Mouse (Mus musculus): ENCODE data around the gene Rcn3. TPM values are rescaled to one million over a fixed set of nuclear protein-coding genes. Genes with fewer than 3 reads are reported as not detected.
A peak's percentile ranks its signal among the peaks of the same experiment; 100 is the strongest.

Gene Rcn3
- polyA plus RNA-seq, 1 experiment from 2014 or later = 176 TPM

- Histone ChIP-seq H3K36me3 (ENCODE audit: control insufficient read depth, insufficient read depth, low read length) (no peaks in the 10 kb centered on the region), H3K4me3 (ENCODE audit: low read depth, low read length) (no peak overlapping the region), H3K9ac (ENCODE audit: low read length) (no peak overlapping the region), H3K4me2 (replicated peaks; ENCODE audit: low read depth) (no peak overlapping the region), H3K9me3 (ENCODE audit: control insufficient read depth, low read length) (no peaks in the 10 kb centered on the region), H3K27me3 (ENCODE audit: control insufficient read depth, insufficient read depth, low read length) (no peaks in the 10 kb centered on the region), H3K4me1 (replicated peaks; ENCODE audit: control insufficient read depth, insufficient read depth) (0 out of 2 replicates have a peak, but pooled peaks cover 4% of the 10 kb centered on the region), H3K27ac (replicated peaks) (no peak overlapping the region)
- TF ChIP-seq EP300 (optimal IDR thresholded peaks at IDR 0.05) (no peak), CTCF (IDR thresholded peaks at IDR 0.05; ENCODE audit: low read depth) (no peak)
- 66% methylated on average over 14 of the region's 14 CpGs for WGBS
- peak; percentile 14 for DNase-seq (ENCODE audit: low spot score)
- ATAC-seq (ENCODE audit: low FRiP score, low TSS enrichment) = no peak
Observed at GRCm38 (mm10) chr7:45056329-45056971, 35.6 kb downstream of the Rcn3 start.

- Histone ChIP-seq H3K27ac (replicated peaks) (peak overlapping the region; percentile 97), H3K4me2 (replicated peaks; ENCODE audit: low read depth) (peak overlapping the region; percentile 99), H3K4me1 (replicated peaks; ENCODE audit: control insufficient read depth, insufficient read depth) (0 out of 2 replicates have a peak, but pooled peaks cover 4% of the 10 kb centered on the region), H3K27me3 (ENCODE audit: control insufficient read depth, insufficient read depth, low read length) (no peaks in the 10 kb centered on the region), H3K9me3 (ENCODE audit: control insufficient read depth, low read length) (no peaks in the 10 kb centered on the region), H3K36me3 (ENCODE audit: control insufficient read depth, insufficient read depth, low read length) (peaks cover 3% of the 10 kb centered on the region; the same call in 1 of the 2 replicates), H3K4me3 (ENCODE audit: low read depth, low read length) (peak overlapping the region; percentile 83), H3K9ac (ENCODE audit: low read length) (peak overlapping the region; percentile 70)
- DNase-seq (ENCODE audit: low spot score) (peak; percentile 97), ATAC-seq (ENCODE audit: low FRiP score, low TSS enrichment) (peak; percentile 96)
- WGBS = under 1% methylated on average over 33 of the region's 33 CpGs
- TF ChIP-seq EP300 (optimal IDR thresholded peaks at IDR 0.05) (no peak), CTCF (IDR thresholded peaks at IDR 0.05; ENCODE audit: low read depth) (no peak)
Observed at GRCm38 (mm10) chr7:45053931-45054510, 38.0 kb downstream of the Rcn3 start.

DNA sequence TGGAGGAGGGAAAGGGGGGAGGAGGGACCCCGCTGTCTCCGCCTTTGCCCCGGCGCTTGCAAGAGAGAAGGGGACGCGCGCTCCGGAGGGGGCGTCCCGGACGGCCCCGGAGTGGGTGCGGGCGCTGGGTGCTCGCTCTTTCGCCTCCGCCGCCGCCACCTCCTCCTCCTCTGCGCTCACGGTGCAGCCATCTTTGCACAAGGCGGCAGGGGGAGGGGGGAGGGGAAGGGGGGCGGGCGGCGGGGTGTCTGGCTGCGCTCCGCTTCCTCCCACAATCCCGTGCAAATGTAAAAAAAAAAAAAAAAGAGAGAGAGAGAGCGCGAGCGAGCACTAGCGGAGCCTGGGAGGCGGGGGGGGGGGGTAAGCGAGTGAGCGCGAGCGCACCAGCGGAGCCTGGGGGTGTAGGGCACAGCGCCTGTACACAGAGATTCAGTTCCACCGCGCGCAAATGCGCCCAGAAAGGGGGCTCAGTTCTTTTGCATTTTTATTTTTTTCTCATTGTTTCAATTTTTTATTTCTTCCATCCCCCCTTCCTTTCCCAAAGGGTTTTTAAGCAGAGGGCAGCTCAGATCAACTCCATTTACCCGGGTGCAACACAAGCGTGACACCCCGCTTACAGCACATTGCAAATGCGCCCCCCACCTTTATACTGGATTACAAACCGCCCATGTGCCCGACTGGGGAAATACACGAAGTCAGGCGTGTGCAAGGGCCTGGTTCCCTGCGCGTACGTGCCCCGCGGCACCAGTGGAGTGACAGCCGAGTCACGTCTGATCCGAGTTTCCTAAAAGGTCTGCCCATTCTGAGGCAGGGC, 38.7 kb downstream of the Rcn3 start:
- 1% methylated on average over 30 of the region's 59 CpGs for WGBS
- Histone ChIP-seq H3K27me3 (ENCODE audit: control insufficient read depth, insufficient read depth, low read length) (no peaks in the 10 kb centered on the region), H3K4me3 (ENCODE audit: low read depth, low read length) (peak overlapping the region; percentile 83), H3K9me3 (ENCODE audit: control insufficient read depth, low read length) (no peaks in the 10 kb centered on the region), H3K4me1 (replicated peaks; ENCODE audit: control insufficient read depth, insufficient read depth) (0 out of 2 replicates have a peak, but pooled peaks cover 4% of the 10 kb centered on the region), H3K27ac (replicated peaks) (peak overlapping the region; percentile 97), H3K9ac (ENCODE audit: low read length) (peak overlapping the region; percentile 87), H3K36me3 (ENCODE audit: control insufficient read depth, insufficient read depth, low read length) (peaks cover 5% of the 10 kb centered on the region), H3K4me2 (replicated peaks; ENCODE audit: low read depth) (peak overlapping the region; percentile 99)
- ATAC-seq (ENCODE audit: low FRiP score, low TSS enrichment) (peak; percentile 44), DNase-seq (ENCODE audit: low spot score) (peak; percentile 85)
- TF ChIP-seq CTCF (IDR thresholded peaks at IDR 0.05; ENCODE audit: low read depth) = no peak
- no peak for TF ChIP-seq EP300 (optimal IDR thresholded peaks at IDR 0.05)

- no peak for ATAC-seq (ENCODE audit: low FRiP score, low TSS enrichment)
- Histone ChIP-seq H3K9me3 (ENCODE audit: control insufficient read depth, low read length) (no peaks in the 10 kb centered on the region), H3K27ac (replicated peaks) (peak within 1 kb of the TSS; percentile 97), H3K27me3 (ENCODE audit: control insufficient read depth, insufficient read depth, low read length) (no peaks in the 10 kb centered on the region), H3K4me1 (replicated peaks; ENCODE audit: control insufficient read depth, insufficient read depth) (0 out of 2 replicates have a peak, but pooled peaks cover 4% of the 10 kb centered on the region), H3K4me2 (replicated peaks; ENCODE audit: low read depth) (peak within 1 kb of the TSS; percentile 99), H3K36me3 (ENCODE audit: control insufficient read depth, insufficient read depth, low read length) (peaks cover 8% of the 10 kb centered on the region), H3K4me3 (ENCODE audit: low read depth, low read length) (peak within 1 kb of the TSS; percentile 83), H3K9ac (ENCODE audit: low read length) (peak within 1 kb of the TSS; percentile 87)
- TF ChIP-seq EP300 (optimal IDR thresholded peaks at IDR 0.05) (no peak), CTCF (IDR thresholded peaks at IDR 0.05; ENCODE audit: low read depth) (no peak)
- WGBS = 0% methylated on average over 6 of the region's 18 CpGs
- no peak for DNase-seq (ENCODE audit: low spot score)
Observed at GRCm38 (mm10) chr7:45052862-45053116, 39.2 kb downstream of the Rcn3 start, which contains the start of gene Prr12. Gene Prr12 (minus strand): TSS chr7:45052881.

DNA sequence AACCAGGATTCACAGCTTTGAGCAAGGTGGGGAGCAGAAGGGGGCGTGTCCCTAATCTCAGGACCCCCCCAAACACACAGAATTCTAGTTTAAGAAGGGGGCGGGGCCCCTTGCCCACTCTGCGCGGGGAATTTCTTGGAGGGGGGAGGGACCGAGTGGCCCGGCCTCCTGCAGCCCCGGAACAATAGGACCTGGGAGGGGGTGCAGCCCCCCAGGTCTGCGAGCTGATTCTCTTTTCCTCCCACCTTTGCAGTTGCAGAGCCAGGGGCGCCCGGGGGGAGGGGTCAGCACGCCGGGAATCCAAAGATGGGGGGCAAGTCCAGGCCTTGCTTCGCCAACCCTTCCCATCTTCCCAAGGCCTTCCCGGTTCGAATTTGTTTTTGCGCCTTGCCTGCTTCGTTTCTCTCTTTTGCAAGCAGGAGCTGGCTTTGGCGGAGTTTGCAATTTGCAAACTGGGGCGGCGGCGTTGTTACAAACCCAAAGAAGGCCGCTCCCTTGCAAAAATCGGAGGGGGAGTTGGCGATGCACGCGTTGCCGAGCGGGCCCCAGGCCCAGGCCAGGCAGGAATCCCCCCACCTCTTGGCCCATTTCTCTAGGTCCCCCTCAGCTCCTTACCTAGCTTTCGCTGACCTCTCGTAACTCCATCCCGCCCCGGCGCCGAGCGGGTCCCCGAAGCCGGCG, 39.7 kb downstream of the Rcn3 start:
- TF ChIP-seq EP300 (optimal IDR thresholded peaks at IDR 0.05) = no peak
- peak; percentile 3; the same call in 1 of the 2 replicates for TF ChIP-seq CTCF (IDR thresholded peaks at IDR 0.05; ENCODE audit: low read depth)

More for the DNA sequence above, 39.7 kb downstream of the Rcn3 start:
- peak overlapping the region; percentile 83 for H3K4me3 ChIP-seq (ENCODE audit: low read depth, low read length)
- WGBS = under 1% methylated on average over 38 of the region's 38 CpGs
- peak; percentile 54 for DNase-seq (ENCODE audit: low spot score)
- peak overlapping the region; percentile 87 for H3K9ac ChIP-seq (ENCODE audit: low read length)
- no peaks in the 10 kb centered on the region for H3K27me3 ChIP-seq (ENCODE audit: control insufficient read depth, insufficient read depth, low read length)
- H3K36me3 ChIP-seq (ENCODE audit: control insufficient read depth, insufficient read depth, low read length) = peaks cover 13% of the 10 kb centered on the region
- H3K27ac ChIP-seq (replicated peaks) = peak overlapping the region; percentile 97
- H3K4me1 ChIP-seq (replicated peaks; ENCODE audit: control insufficient read depth, insufficient read depth) = 0 out of 2 replicates have a peak, but pooled peaks cover 4% of the 10 kb centered on the region
- ATAC-seq (ENCODE audit: low FRiP score, low TSS enrichment) = no peak
- H3K4me2 ChIP-seq (replicated peaks; ENCODE audit: low read depth) = peak overlapping the region; percentile 99
- H3K9me3 ChIP-seq (ENCODE audit: control insufficient read depth, low read length) = no peaks in the 10 kb centered on the region
